Mouse (Mus musculus) intestine, postnatal 0 days (tissue): ENCODE measurements around the gene Osbpl10. TPM values are rescaled to one million over a fixed set of nuclear protein-coding genes. Genes with fewer than 3 reads are reported as not detected.

Experiments used
- ATAC-seq: fragments of 200-750 bp; cut with Nextera tagmentation; 2 replicates; pipeline ENCODE4 v1.8.0; 2017; ENCODE audit warnings: mild to moderate bottlenecking, moderate TSS enrichment, moderate library complexity
- H3K27ac ChIP-seq: fragments of 300-500 bp; sonication (generic); 2 replicates; pipeline ENCODE4 v1.5.1; 2014; ENCODE audit warnings: mild to moderate bottlenecking, low read depth, low read length, moderate library complexity
- H3K27me3 ChIP-seq: fragments of 300-500 bp; sonication (generic); replicated peaks from 2 replicates; pipeline ENCODE4 v1.6.1; 2014; ENCODE audit warnings: low read length, mixed read lengths; ENCODE audit not compliant: control insufficient read depth, insufficient read depth
- H3K36me3 ChIP-seq: fragments of 300-500 bp; sonication (generic); 2 replicates; pipeline ENCODE4 v1.6.1; 2014; ENCODE audit warnings: mild to moderate bottlenecking, moderate library complexity; ENCODE audit not compliant: control insufficient read depth, insufficient read depth
- H3K4me1 ChIP-seq: fragments of 300-500 bp; sonication (generic); replicated peaks from 2 replicates; pipeline ENCODE4 v1.6.1; 2014; ENCODE audit warnings: antibody characterized with exemption, low read length, mixed read lengths; ENCODE audit not compliant: control insufficient read depth, insufficient read depth
- H3K4me2 ChIP-seq: fragments of 300-500 bp; sonication (generic); replicated peaks from 2 replicates; pipeline ENCODE4 v1.6.1; 2014; ENCODE audit warnings: low read depth, mild to moderate bottlenecking, moderate library complexity
- H3K4me3 ChIP-seq: fragments of 300-500 bp; sonication (generic); 2 replicates; pipeline ENCODE4 v1.5.1; 2014; ENCODE audit warnings: low read depth, low read length
- H3K9ac ChIP-seq: fragments of 300-500 bp; sonication (generic); 2 replicates; pipeline ENCODE4 v1.6.1; 2014; ENCODE audit warnings: mild to moderate bottlenecking, low read depth, low read length
- H3K9me3 ChIP-seq: fragments of 300-500 bp; sonication (generic); 2 replicates; pipeline ENCODE4 v1.6.1; 2016; ENCODE audit warnings: mixed run types; ENCODE audit not compliant: control insufficient read depth
- CTCF ChIP-seq: sonication (generic); IDR thresholded peaks from 2 replicates; pipeline ENCODE4 v1.5.1; 2016; ENCODE audit warnings: low read depth, mild to moderate bottlenecking, control low read depth, antibody characterized with exemption, moderate library complexity
- WGBS: fragments of 180-500 bp; shearing (Covaris S2); extraction: QIAGEN DNeasy Blood & Tissue Kit; methylation state at CpG from one replicate; pipeline ENCODE4 v1.1.7; 2014; 5-methylcytosine and 5-hydroxymethylcytosine counted together
- polyA plus RNA-seq: library from polyadenylated mRNA; unstranded; fragments of >200 nt; fragmentation: Nextera tagmentation; extraction: Ambion mirVana; gene quantifications from 2 replicates; pipeline ENCODE4 v1.2.1, GENCODE M21; 2015

Osbpl10 gene
- polyA plus RNA-seq, 1 experiment from 2014 or later = 4.3 TPM

DNA sequence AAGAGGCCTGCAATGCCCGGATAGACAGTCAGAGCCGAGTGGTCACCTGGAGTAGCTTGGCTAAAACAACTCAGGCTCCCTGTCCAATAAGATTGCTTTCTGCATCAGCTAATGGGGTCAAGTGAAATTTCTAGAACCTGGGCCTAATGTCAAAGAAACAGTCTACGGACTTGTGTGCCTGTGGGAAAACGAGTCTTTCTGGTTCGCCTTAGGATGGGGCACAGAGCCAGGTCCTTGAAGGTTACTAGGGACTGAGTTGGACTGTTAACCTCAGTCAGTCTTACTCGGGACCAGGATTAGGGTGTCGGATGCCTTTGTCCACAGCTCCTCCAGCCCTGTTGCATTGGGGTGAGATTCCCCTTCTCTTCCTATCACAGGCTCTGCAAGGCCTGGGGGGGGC is 218.7 kb downstream of the Osbpl10 start:
- H3K4me2 ChIP-seq = no peak overlapping the region
- no peaks in the 10 kb centered on the region for H3K27me3 ChIP-seq
- TF ChIP-seq CTCF = no peak
- H3K36me3 ChIP-seq = 0 out of 2 replicates have a peak, but pooled peaks cover under 1% of the 10 kb centered on the region
- 61% methylated on average over 7 of the region's 7 CpGs for WGBS
- no peaks in the 10 kb centered on the region for H3K9me3 ChIP-seq
- H3K4me1 ChIP-seq = no peaks in the 10 kb centered on the region
- H3K9ac ChIP-seq = no peak overlapping the region
- no peak overlapping the region for H3K27ac ChIP-seq
- no peak for ATAC-seq
- H3K4me3 ChIP-seq = no peak overlapping the region

DNA sequence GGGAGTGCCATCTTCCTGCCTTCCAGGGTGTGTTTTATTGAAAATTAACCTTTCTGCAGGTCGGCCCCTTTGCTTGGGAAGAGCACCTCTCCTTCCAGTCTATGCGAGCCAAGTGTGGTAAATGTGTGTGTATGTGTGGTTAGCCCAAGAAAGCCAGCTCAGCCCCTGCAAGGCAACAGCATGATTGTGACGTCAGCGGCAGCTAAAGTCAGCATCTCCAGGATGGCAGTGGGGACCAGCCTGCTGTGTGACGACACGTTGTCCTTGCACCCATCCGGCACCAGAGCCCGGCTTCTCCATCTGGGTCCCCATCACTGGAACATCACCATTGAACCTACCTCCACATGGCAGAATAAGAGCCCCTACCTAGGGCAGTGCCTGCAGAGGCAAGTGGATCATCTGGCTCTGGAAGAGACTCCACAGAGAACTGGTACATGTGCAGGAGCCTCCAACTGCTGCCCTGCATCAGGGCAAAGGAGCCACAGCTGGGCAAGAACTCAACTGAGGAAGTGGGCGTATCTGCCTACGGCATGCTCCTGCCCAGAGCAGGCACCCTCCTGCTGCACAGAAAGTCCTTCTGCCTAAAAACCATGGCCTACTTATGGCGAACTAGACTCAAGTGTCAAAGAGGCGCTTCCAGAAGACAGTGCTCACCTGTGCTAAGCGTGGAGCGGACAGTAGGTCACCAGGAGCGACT is 221.9 kb downstream of the Osbpl10 start:
- Histone ChIP-seq H3K27me3 (no peaks in the 10 kb centered on the region), H3K27ac (no peak overlapping the region), H3K9me3 (no peaks in the 10 kb centered on the region), H3K9ac (no peak overlapping the region), H3K36me3 (no peaks in the 10 kb centered on the region), H3K4me3 (no peak overlapping the region), H3K4me2 (no peak overlapping the region), H3K4me1 (no peaks in the 10 kb centered on the region)
- no peak for ATAC-seq
- no peak for TF ChIP-seq CTCF
- WGBS = 86% methylated on average over 15 of the region's 15 CpGs

DNA sequence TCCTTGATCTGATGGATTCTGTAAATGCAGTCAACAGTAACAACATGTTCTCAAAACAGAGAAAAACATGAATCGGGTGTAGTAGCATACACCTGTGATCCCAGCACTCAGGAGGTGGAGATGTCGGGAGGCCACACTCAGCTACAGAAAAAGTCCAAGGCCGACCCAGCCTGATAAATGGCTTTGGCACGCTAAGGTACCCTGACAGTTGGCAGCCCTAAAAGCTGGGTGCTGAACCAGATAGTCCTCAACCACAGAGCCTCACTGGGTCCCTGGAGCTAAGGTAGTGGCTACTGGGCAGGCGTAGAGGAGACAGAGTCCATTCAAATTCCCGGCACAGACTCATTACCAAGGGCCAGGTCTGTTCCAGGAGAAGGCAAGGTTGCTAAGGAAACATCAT is 222.9 kb downstream of the Osbpl10 start:
- no peak overlapping the region for H3K4me3 ChIP-seq
- no peak for TF ChIP-seq CTCF
- H3K27ac ChIP-seq = no peak overlapping the region
- no peaks in the 10 kb centered on the region for H3K36me3 ChIP-seq
- no peaks in the 10 kb centered on the region for H3K4me1 ChIP-seq
- H3K4me2 ChIP-seq = no peak overlapping the region
- WGBS = 94% methylated on average over 6 of the region's 6 CpGs
- H3K9ac ChIP-seq = no peak overlapping the region
- no peak for ATAC-seq
- H3K9me3 ChIP-seq = no peaks in the 10 kb centered on the region
- H3K27me3 ChIP-seq = no peaks in the 10 kb centered on the region

DNA sequence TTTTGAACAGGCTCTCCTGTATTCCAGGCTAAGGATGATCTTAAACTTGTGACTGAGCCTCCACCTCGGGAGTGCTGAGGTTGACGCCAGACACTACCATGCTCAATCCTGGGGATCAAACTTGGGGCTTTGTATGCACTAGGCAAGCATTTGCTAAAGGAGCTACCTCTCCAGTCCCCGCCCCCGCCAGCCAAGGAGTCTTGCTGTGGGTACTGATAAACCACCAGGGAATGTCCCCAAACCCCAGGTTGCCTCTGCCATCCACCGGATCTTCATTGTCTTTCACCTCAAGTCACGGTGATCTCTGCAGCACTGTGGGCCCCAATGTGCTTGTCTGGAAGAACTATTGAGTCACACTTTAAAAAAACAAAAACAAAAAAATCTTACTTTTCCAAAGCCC is 224.8 kb downstream of the Osbpl10 start:
- no peak for TF ChIP-seq CTCF
- H3K4me3 ChIP-seq = no peak overlapping the region
- WGBS = 64% methylated on average over 6 of the region's 6 CpGs

DNA sequence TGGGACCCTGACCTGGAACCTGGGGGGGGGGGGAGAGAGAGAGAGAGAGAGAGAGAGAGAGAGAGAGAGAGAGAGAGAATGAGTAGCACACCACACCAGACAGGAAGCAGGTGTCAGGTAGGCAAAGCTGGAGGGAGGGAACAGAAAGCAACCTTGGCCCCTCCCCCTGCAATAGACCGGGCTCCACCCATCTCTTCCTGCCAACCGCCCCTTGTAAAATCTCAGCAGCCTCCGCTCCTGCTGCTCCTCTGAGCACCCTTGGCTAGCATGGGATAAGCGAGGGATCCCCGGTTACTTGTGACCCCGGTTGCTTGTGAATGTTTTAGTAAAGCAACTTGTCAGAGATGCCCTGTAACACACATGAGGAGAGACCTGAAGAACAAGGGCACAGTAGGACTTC is 227.1 kb downstream of the Osbpl10 start:
- peak overlapping the region; percentile 50 for H3K4me2 ChIP-seq
- H3K9me3 ChIP-seq = no peaks in the 10 kb centered on the region
- no peak for TF ChIP-seq CTCF
- no peak overlapping the region for H3K4me3 ChIP-seq
- H3K27me3 ChIP-seq = no peaks in the 10 kb centered on the region
- no peak overlapping the region for H3K27ac ChIP-seq
- no peak overlapping the region for H3K9ac ChIP-seq
- ATAC-seq = peak; percentile 76; the same call in 1 of the 2 replicates
- H3K4me1 ChIP-seq = no peaks in the 10 kb centered on the region
- 4% methylated on average over 6 of the region's 6 CpGs for WGBS
- H3K36me3 ChIP-seq = peaks cover 11% of the 10 kb centered on the region; the same call in 1 of the 2 replicates

More for the DNA sequence above, 224.8 kb downstream of the Osbpl10 start:
- H3K4me1 ChIP-seq = no peaks in the 10 kb centered on the region
- no peaks in the 10 kb centered on the region for H3K9me3 ChIP-seq
- no peak overlapping the region for H3K9ac ChIP-seq
- H3K27me3 ChIP-seq = no peaks in the 10 kb centered on the region
- no peak for ATAC-seq
- H3K4me2 ChIP-seq = no peak overlapping the region
- H3K27ac ChIP-seq = no peak overlapping the region
- H3K36me3 ChIP-seq = peaks cover 8% of the 10 kb centered on the region; the same call in 1 of the 2 replicates

DNA sequence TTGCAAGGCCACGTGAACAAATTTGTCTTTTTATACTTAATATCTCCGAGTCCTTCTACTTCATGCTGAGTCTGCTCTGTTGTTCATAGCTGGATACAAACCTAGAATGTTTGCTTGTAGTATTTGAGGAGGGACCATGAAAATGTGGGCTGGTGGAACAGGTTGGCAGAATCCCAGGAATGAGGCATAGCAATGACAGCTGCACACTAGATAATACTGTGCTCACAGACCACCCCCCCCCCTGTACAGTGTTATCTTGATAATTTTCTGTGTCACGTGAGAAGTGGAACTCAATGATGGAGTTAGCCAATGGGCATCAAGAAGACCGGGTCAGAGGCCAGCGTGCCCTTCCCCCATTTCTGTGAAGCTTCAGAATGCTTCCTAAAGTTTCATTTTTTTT is 227.8 kb downstream of the Osbpl10 start:
- H3K4me1 ChIP-seq = no peaks in the 10 kb centered on the region
- no peaks in the 10 kb centered on the region for H3K9me3 ChIP-seq
- peaks cover 11% of the 10 kb centered on the region; the same call in 1 of the 2 replicates for H3K36me3 ChIP-seq
- H3K4me2 ChIP-seq = no peak overlapping the region
- 53% methylated on average over 5 of the region's 5 CpGs for WGBS
- no peak for ATAC-seq
- no peak overlapping the region for H3K27ac ChIP-seq
- H3K4me3 ChIP-seq = no peak overlapping the region
- no peak for TF ChIP-seq CTCF
- H3K9ac ChIP-seq = no peak overlapping the region
- no peaks in the 10 kb centered on the region for H3K27me3 ChIP-seq

DNA sequence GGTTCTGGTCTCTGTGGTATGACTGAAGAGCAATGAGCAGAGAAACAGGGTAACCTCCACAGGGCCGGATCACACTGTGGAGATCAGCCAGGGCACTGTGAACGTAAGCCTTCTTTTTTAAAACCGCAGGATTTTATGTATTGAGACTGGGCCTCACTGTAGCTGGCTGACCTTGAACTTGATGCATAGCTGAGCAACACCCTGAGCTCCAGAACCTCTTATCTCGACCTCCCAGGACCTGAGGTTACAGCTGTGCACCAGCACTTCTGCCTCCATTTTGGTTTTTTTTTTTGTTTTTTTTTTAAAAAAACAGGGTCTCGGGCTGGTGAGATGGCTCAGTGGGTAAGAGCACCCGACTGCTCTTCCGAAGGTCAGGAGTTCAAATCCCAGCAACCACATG is 231.4 kb downstream of the Osbpl10 start:
- Histone ChIP-seq H3K4me2 (no peak overlapping the region), H3K4me3 (no peak overlapping the region), H3K9me3 (no peaks in the 10 kb centered on the region), H3K4me1 (no peaks in the 10 kb centered on the region), H3K27ac (no peak overlapping the region), H3K36me3 (peaks cover 11% of the 10 kb centered on the region; the same call in 1 of the 2 replicates), H3K9ac (no peak overlapping the region), H3K27me3 (no peaks in the 10 kb centered on the region)
- WGBS = 84% methylated on average over 7 of the region's 7 CpGs
- no peak for TF ChIP-seq CTCF
- ATAC-seq = no peak
